Mouse (Mus musculus) gastrocnemius, postnatal 10 days (tissue): Measurements from ENCODE around the gene Mterf4. TPM values are rescaled to one million over a fixed set of nuclear protein-coding genes. Genes with fewer than 3 reads are reported as not detected.

ENCODE experiments used
- DNase-seq: peaks from one replicate; pipeline ENCODE4 v3.0.0; 2021; ENCODE audit warnings: mixed read lengths
- microRNA-seq, 2 experiments: library from miRNA; unstranded; fragments of <30 nt; microRNA quantifications; one replicate each; pipeline ENCODE4 v1.2.0; 2021
- total RNA-seq, 2 experiments: library from RNA; stranded (reverse); gene quantifications; 2 replicates each; pipeline ENCODE4 v1.2.3; 2021

Gene Mterf4
- total RNA-seq, 2 experiments from 2014 or later: 9.9 to 10.2 TPM

DNA sequence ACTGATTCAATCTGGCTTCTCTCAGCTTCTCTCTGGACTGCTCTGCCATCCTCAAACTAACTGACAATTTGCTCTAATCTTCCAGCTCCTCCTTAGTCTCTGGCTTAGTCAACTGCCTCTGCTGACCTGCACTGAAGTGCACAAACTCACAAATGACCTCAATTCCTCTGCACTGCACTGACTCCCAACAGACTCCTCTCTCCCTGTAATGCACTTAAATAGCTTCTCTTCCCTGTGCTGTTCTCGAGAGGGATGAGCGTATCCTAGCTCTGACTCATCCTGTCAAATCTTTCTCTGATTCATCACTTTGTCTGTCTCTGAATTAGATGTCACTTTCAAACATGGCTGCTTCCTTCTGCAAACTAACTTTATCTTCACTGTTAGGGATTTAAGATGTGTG, 37.5 kb downstream of the Mterf4 start:
- DNase-seq: no peak

DNA sequence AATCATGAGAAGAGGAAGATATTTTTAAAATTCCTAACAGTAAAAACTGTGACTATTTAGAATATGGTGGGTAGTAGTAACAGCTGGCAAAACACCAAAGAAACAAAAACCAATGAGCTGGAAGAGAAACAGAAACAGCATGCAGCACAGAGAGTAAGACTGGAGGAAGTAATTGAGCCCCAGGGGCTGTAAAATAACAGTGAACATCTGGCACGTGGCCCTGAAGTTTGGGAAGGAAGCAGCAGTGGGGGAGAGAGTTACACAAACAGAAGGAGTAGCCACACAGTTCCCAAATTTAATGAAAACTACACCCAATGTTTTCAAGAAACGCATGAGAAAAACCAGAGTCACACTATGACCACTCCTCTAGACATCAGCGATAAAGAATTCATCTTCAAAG, 38.5 kb downstream of the Mterf4 start:
- no peak for DNase-seq

DNA sequence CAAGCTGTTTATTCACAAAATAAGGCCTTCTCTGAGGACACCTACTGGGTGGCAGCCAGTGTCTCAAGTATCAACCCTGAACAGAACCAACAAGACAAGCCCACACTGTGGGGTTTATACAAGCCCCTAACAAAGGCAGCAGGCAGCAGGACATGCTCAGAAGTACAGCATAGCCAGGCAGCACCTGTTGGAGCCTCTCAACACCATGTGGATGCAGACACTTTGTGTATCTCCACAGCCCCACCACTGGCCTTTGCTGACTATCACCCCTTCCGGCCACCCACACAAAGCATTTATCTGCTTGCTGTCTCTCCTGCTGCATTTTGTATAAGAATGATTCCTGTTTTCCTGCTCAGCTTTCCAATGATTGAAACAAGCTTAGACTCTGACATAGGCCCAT, 48.2 kb downstream of the Mterf4 start:
- no peak for DNase-seq

DNA sequence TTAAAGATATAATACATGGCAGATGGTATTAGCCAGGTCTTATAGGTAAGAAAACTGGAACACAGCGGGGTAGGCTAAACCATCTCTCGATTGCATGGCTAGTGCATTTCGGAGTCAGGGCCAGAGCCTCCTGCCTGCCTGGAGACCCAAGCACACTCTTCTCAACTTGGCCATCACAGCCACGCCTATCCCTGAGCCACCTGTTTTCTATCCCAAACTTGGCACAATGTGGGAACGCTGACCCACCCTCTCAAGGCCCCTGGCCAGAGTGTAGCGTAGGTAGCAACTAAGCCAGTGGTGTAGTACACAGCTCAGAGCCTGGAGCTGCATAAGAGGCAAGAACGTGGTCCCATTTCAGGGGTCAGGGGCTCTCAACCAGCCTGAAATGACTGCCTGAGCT, 50.0 kb downstream of the Mterf4 start:
- no peak for DNase-seq

DNA sequence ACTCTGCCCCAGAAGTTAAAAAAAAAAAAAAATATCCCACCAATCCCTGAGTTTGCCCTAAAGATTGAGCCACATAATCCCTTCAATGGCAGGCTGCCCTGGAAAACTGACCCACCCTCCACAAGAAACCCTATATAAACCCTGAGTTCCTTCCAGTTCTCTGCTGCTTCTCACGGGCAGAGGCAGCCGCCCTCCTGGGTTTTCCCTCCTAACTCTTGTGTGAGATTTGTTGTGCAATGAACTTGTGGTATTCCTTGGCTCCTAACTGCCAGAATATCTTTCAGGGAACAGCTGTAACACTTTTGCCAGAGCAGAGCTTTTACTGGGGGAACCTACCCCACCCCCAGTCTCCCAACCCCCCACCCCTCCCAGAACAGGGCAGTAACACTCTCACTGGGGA, 53.1 kb downstream of the Mterf4 start:
- no peak for DNase-seq

Small RNA genes within 50 kb of the gene (microRNA-seq; reads per million reads assigned to microRNA genes)
- 0 reads per million in 2 experiments for gene Mir6345
- gene Mir6901: 0.25 to 0.64 reads per million in 2 experiments
- 0 reads per million in 2 experiments for gene Mir6902

Other genes starting within 250 kb of the Mterf4 start
- 1 to 10 TPM; 4.7 to 6.3 TPM for gene Kif1a, start 204.0 kb downstream of the Mterf4 start, total RNA-seq
- under 1 TPM in 1 of 2 experiments, not detected in 1; 0.23 TPM for gene Agxt, start 170.7 kb downstream of the Mterf4 start, total RNA-seq
- gene 2310007B03Rik, start 145.0 kb downstream of the Mterf4 start, total RNA-seq: not detected
- under 1 TPM in 1 of 2 experiments, not detected in 1; 0.05 TPM for gene Crocc2, start 137.2 kb downstream of the Mterf4 start, total RNA-seq
- 1 to 10 TPM; 5.9 to 9.7 TPM for gene Sned1, start 70.1 kb downstream of the Mterf4 start, total RNA-seq
- 10 to 100 TPM; 17.6 to 23.7 TPM for gene Ppp1r7, start 36.9 kb upstream of the Mterf4 start, total RNA-seq
- gene Pask, start 37.6 kb upstream of the Mterf4 start, total RNA-seq: 1 to 10 TPM; 2.1 to 3.0 TPM
- gene Ano7, start 68.0 kb upstream of the Mterf4 start, total RNA-seq: not detected
- gene Hdlbp, start 172.9 kb upstream of the Mterf4 start, total RNA-seq: 100 to 1,000 TPM; 229 to 252 TPM
- gene Farp2, start 206.2 kb upstream of the Mterf4 start, total RNA-seq: 10 to 100 TPM; 14.9 to 18.4 TPM